In the genomic region with DNA sequence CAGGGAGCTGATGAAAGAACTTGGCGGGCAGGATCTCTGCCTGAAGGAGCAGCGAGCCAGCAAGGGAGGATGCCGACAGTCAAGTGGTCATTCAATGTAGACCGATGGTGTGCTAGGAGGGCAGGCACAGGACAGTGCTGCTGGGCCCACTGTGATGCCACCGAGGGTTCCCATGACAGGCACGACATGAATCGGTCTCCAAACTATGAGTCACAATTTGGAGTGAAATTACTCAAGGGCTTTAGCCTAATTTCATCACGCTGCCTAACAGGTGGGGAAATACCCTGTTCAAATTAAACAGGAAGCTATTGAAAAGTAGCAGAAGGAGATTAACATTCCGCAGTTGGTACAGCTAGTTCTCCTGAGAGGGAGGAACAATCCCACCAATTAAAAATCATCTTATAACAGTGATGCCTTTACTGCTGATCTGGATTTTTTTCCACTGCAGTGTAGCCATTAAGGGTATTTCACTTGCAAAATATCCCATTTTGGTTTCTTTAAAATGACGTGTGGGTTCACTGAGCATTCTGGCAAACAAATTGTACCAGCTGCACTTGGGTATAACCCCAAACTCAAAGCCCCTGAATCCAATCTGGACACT, we compare ENCODE assay signal across 11 mouse cellular contexts.
A peak's percentile ranks its signal among the peaks of the same experiment; 100 is the strongest.
DNase-seq lines count a peak whose midpoint lies in the region; ATAC-seq and TF ChIP-seq lines count a peak whose summit lies in the region.
"Had no signal": no experiment of that assay in that cellular context is flagged by ENCODE, and none has a peak within 500 bp of the region (broad histone marks: within the 10 kb centered on the region; RNA-seq: fewer than 3 reads in every experiment).

No protein-coding gene starts in this region.

- peaks cover 6% of the 10 kb centered on the region; the same call in 1 of the 2 replicates for H3K4me1 ChIP-seq in bone marrow, adult 2 months (ENCODE audit: control insufficient read depth, insufficient read depth, low read length)
- peaks cover 37% of the 10 kb centered on the region for H3K4me1 ChIP-seq in forebrain, embryonic 13.5 days

- H3K27ac ChIP-seq in bone marrow, adult 2 months (ENCODE audit: control insufficient read depth, insufficient read depth, low read depth, low read length, poor library complexity) = peak overlapping the region; percentile 87
- peak overlapping the region; percentile 58 for H3K27ac ChIP-seq in forebrain, embryonic 13.5 days
- H3K27ac ChIP-seq: heart, embryonic 13.5 days had no signal

- H3K9me3 ChIP-seq in forebrain, embryonic 13.5 days (replicated peaks) = no peaks in the 10 kb centered on the region
- H3K9me3 ChIP-seq: heart, embryonic 13.5 days; lung, embryonic 15.5 days had no signal

- no peaks in the 10 kb centered on the region for H3K27me3 ChIP-seq in forebrain, embryonic 13.5 days
- H3K27me3 ChIP-seq: heart, embryonic 13.5 days; lung, embryonic 15.5 days had no signal

- TF ChIP-seq CTCF in bone marrow, adult 2 months (IDR thresholded peaks at IDR 0.05; ENCODE audit: control insufficient read depth, insufficient read depth, low read length) = no peak

- H3K36me3 ChIP-seq in forebrain, embryonic 13.5 days (ENCODE audit: poor library complexity, severe bottlenecking) = no peaks in the 10 kb centered on the region
- H3K36me3 ChIP-seq: lung, embryonic 15.5 days had no signal

- peak; percentile 19 for DNase-seq in layer of hippocampus, adult 9-11 months
- DNase-seq in layer of hippocampus, adult 9-10 months (ENCODE audit: low spot score) = no peak
- DNase-seq in gastrocnemius, postnatal 10 days = no peak
- no peak for DNase-seq in kidney, postnatal 14 days
- no peak for DNase-seq in T-cell, adult 2 months (ENCODE audit: low spot score)
- DNase-seq: kidney, postnatal 4 days had no signal

- peak overlapping the region; percentile 13; the same call in 1 of the 2 replicates for H3K4me2 ChIP-seq in forebrain, embryonic 13.5 days
- H3K4me2 ChIP-seq: heart, embryonic 13.5 days; lung, embryonic 15.5 days had no signal

- H3K4me3 ChIP-seq in bone marrow, adult 2 months (replicated peaks; ENCODE audit: control insufficient read depth, low read depth, low read length) = peak overlapping the region; percentile 66
- no peak overlapping the region for H3K4me3 ChIP-seq in forebrain, embryonic 13.5 days
- H3K4me3 ChIP-seq: heart, embryonic 13.5 days; lung, embryonic 15.5 days had no signal

- H3K9ac ChIP-seq in forebrain, embryonic 13.5 days = no peak overlapping the region
- H3K9ac ChIP-seq: heart, embryonic 13.5 days; lung, embryonic 15.5 days had no signal

- WGBS in bone marrow, adult 2 months = 32% methylated on average over 10 of the region's 10 CpGs
- 21% methylated on average over 10 of the region's 10 CpGs for WGBS in forebrain, embryonic 13.5 days

- no peak for TF ChIP-seq POLR2A in bone marrow, adult 2 months (IDR thresholded peaks at IDR 0.05; ENCODE audit: borderline replicate concordance, control insufficient read depth, low read depth, low read length)

- peak; percentile 94 for ATAC-seq in forebrain, embryonic 13.5 days
- ATAC-seq in megakaryocyte, adult 5-6 weeks (ENCODE audit: poor library complexity, severe bottlenecking) = peak; percentile 76
